Mouse (Mus musculus) urinary bladder, postnatal 14 days (tissue): ENCODE results near the gene Cfap77.

Source experiments
- DNase-seq: peaks from one replicate; pipeline ENCODE4 v3.0.0; 2021; ENCODE audit warnings: low spot score

The Cfap77 gene

DNA sequence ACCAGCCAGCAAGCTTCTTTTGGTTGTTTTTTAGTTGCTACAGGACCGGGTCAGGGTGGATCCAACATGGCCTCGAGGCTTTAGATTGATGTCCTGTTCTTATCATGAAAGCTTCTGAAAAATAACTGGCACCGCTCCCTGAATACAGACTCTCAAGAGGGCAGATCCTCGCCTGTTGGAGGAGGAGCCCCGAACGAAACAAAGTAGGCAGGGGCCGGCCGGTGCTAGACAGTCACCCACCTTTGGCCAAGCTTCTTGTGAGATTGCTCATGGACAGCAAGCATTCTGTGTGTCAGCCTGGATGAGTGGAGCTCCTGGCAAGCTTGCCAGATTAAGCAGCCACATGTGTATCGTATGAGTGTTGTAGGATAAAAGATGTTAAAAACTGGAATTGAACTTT lies 150.1 kb downstream of the Cfap77 start:
- no peak for DNase-seq

DNA sequence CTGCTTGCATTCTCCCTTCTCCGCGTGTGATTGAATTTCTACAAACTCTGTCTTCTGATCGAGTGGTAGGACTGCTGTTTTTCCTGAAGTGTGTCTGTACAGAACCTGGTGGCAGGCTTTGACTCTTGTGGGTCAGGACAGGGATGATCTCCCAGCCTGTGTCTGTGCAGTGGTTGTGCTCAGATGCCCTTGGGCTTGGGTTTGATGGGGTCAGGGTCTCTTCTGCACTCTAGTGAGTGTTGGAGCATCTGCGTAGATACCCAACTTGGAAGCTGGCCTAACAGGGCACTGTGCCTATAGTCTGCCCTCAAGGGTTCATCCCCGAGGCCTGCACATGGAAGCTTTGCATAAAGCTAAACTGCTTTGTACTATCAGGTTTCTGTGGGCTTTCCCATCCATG lies 151.0 kb downstream of the Cfap77 start:
- DNase-seq, result no peak

DNA sequence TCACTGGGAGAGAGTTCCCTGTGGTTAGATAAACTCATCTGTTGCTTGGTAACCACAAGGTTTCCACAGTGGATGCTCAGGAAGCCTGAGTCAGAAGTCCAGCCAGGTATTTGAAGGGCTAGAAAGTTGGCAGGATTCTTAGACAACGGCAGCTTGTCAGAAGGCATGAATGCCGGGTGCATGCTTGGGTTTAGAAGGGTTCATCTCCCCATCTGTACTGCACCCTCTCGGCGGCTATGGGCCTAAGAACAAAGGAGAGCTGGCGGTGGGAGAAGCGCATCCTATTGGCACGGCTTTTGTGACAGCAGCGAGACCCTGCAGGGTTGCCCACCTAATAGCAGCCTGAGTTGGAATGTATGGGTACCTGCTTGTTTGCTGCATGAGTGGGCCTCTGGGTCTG lies 152.6 kb downstream of the Cfap77 start:
- no peak for DNase-seq

DNA sequence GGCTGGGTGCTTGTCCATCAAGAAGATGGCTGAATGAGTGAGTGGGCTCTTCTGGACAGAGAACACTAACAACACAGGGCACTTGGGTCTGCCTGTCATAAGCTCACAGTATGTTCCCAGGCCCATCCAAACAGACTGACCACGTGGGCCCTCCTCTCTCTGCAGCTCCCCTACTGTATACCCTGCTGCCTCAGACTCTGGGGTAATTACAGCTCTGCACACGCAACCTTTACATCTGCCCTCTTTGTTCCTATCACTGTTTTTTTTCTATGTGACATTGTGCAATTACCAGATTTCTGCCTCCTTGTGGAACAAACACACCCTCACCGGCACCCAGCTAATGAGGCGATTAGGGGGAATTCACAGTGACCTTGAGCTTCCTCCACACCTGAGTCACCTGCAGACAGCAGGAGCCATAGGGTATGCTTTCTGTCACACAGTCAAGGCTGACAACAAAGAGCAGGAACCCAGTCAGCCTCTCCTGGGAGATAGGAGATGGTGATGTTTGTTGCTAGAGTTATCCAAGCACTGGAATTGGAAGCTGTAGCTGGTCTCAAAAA lies 157.4 kb downstream of the Cfap77 start:
- DNase-seq, result no peak

DNA sequence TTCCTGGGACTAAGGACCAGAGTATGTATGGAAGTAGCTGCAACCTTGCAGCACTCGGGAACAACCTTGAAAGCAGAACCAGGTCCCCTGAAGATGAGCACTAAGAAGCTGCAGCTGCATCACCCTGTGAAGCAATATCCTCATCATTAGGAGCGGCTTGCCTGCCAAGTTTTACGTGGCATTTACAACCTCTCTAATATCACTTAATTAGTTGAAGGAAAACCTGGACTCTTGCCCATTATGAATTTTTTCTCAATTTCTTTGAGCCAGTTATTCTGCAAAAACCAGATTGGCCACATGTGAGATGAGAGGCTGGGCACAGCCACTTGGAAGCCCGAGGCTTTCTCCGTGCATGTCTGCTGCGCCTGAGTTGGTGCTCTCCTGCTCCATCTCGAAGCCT lies 159.0 kb downstream of the Cfap77 start:
- no peak for DNase-seq

DNA sequence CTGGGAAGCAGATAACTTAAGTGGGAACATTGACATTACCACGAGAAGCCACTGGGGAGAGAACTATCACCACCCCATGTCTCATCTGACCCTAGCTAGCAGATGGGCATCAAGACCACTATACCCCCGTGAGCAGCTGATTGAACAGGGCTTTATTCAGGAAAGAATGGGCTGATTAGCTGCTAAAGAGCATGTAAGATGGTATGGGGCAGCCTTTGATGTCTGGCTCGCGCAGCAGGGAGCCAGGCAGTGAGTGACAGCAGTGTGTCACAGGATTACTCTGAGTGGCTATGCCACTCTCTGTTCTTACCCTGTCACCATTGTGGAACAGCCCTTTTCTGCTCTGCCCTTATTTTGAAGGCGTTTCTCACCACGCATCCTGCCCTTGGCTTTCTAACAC lies 161.3 kb downstream of the Cfap77 start:
- DNase-seq, result no peak

DNA sequence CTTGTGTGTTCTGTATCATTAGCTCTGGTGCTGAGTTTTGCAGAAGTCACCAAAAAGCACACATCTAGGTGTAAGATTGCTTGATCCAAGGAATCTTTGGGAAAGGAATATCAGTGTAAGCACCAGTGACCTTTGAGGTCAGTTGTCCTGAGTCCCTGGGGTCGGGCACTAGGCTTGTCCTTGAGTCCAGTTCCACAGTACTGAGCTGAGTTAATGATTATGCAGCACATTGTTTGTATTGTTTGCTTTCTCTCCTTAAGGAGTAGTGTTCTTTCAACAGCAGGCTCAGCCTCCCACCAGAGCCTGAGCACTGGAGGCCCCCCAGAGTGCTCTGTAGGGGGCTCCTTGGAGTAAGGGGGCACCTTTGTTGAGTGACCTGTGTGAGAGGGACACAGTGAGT lies 162.1 kb downstream of the Cfap77 start:
- DNase-seq, result no peak

DNA sequence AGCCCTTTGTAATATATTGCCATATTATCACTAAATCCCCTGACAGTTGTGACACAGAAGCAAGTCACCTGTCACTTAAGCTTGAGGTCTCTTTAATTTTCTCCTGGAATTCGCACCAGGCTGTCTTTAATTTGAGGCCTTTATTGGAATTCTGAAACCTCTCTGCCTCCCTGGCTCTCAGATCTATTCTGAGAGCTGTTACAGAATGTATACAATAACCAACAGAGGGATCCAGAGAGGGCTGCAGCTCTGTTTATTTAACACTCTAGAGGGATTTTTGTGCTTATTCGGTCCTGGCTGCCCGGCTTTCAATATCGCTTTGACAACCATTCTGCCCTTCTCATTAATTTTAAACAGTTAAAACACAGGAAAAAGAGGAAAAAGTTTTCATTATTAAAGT lies 170.0 kb downstream of the Cfap77 start:
- DNase-seq, result no peak

DNA sequence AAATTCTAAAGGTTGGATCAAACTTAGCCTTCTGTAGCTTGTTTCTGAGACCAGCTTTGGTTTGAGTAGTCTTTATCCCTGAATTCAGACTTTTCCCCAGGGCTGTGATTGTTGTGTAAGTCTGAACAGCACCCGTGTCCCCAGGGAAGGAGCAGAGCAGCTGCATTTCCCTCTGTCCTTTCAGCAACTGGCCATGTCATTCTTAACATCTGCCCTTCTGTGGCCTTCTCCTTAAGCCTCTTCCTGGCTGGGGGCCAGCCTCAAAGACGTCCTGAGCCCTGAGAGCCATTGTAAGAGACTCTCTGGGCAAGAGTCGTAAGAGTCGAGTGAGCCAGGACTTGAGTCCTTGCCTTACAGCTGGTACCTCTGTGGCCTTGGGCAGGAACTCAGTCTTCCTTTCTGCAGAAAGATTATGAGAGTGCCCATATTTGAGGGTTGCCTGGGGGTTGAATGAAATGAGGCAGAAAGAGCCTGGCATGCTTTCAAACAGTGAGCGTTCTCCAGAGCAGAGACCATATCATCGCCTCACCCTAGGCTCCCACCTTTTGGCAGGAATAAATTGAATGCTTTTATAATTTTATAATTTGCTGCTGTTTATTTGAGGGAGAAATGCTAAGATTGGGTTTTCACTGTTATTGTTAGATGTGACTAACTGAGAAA lies 171.9 kb downstream of the Cfap77 start:
- DNase-seq, result no peak

DNA sequence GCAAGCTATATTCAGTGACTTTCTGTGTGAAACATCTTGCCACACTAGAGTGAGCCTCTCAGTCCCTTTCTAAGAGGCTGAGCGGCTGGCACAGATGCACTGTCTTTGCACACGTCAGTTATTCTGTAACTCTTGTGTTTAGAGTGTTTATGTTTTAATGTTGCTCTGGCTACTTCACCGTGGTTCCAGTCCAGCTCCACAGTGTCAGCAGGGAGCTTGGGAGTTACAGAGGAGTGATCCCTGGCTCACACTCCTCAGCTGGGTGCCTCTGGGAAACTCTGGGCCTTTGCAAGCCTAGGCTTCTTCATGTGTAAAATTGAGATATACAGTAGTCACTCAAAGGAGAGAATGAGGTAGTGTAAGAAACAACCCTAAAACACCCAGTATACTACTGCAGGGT lies 172.8 kb downstream of the Cfap77 start:
- no peak for DNase-seq

DNA sequence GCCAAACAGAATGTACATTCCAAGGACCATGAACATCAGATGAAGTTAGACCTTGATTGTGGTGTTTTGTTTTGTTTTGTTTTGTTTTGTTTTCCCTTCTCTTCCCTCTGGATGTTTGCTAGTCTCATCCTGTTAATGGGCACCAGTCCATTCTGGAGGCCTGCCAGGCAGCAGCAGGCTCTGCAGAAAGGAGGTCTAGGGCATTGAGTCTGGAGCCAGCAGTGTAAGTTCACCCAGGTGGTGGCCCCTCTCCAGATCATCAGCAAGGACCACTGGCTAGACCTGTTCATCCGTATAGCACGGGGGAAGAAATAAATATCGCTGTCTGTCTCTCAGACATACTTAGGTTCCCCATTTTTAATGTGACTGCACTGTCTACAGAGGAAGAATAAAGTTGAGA lies 173.6 kb downstream of the Cfap77 start:
- DNase-seq, result no peak
